Mouse (Mus musculus) heart, embryonic 11.5 days (tissue): Measurements from ENCODE around the gene Hist2h2ac. TPM values are rescaled to one million over a fixed set of nuclear protein-coding genes. Genes with fewer than 3 reads are reported as not detected.
"Not testable (repeated sequence)": the region's sequence is repeated elsewhere in the genome, so short reads cannot be mapped to it uniquely, and the experiment has no call there.

ENCODE experiments used
- ATAC-seq: fragments of 200-750 bp; cut with Nextera tagmentation; replicated peaks from 2 replicates; pipeline ENCODE4 v1.8.0; 2017; ENCODE audit warnings: moderate library complexity; ENCODE audit not compliant: insufficient number of reproducible peaks, low FRiP score, low TSS enrichment
- H3K27ac ChIP-seq: fragments of 300-500 bp; sonication (generic); 2 replicates; pipeline ENCODE4 v1.5.1; 2014; ENCODE audit warnings: mild to moderate bottlenecking, low read depth, low read length
- H3K27me3 ChIP-seq: fragments of 300-500 bp; sonication (generic); 2 replicates; pipeline ENCODE4 v1.6.1; 2014; ENCODE audit warnings: mild to moderate bottlenecking, low read length, mixed read lengths; ENCODE audit not compliant: control insufficient read depth, insufficient read depth
- H3K36me3 ChIP-seq: fragments of 300-500 bp; sonication (generic); 2 replicates; pipeline ENCODE4 v1.6.1; 2014; ENCODE audit warnings: mild to moderate bottlenecking, low read length, moderate library complexity, mixed read lengths; ENCODE audit not compliant: control insufficient read depth, insufficient read depth
- H3K4me1 ChIP-seq: fragments of 300-500 bp; sonication (generic); 2 replicates; pipeline ENCODE4 v1.6.1; 2014; ENCODE audit warnings: low read length; ENCODE audit not compliant: control insufficient read depth, insufficient read depth
- H3K4me2 ChIP-seq: fragments of 300-500 bp; sonication (generic); 2 replicates; pipeline ENCODE4 v1.6.1; 2014; ENCODE audit warnings: mild to moderate bottlenecking, moderate library complexity
- H3K4me3 ChIP-seq: fragments of 300-500 bp; sonication (generic); 2 replicates; pipeline ENCODE4 v1.5.1; 2014; ENCODE audit warnings: low read depth, low read length
- H3K9ac ChIP-seq: fragments of 300-500 bp; sonication (generic); 2 replicates; pipeline ENCODE4 v1.6.1; 2014; ENCODE audit warnings: mild to moderate bottlenecking, low read depth, low read length, moderate library complexity
- H3K9me3 ChIP-seq: fragments of 300-500 bp; sonication (generic); replicated peaks from 2 replicates; pipeline ENCODE4 v1.6.1; 2016; ENCODE audit warnings: low read length; ENCODE audit not compliant: control insufficient read depth
- WGBS: fragments of 180-500 bp; shearing (Covaris S2); extraction: QIAGEN DNeasy Blood & Tissue Kit; methylation state at CpG from one replicate; pipeline ENCODE4 v1.1.7; 2014; ENCODE audit not compliant: insufficient replicate concordance; 5-methylcytosine and 5-hydroxymethylcytosine counted together
- polyA plus RNA-seq: library from polyadenylated mRNA; unstranded; fragments of >200 nt; fragmentation: Nextera tagmentation; extraction: Ambion mirVana; gene quantifications from 2 replicates; pipeline ENCODE4 v1.2.1, GENCODE M21; 2014

Hist2h2ac gene
- polyA plus RNA-seq, 1 experiment from 2014 or later = 5.5 TPM

- peaks cover 17% of the 10 kb centered on the region for H3K4me1 ChIP-seq
- H3K4me3 ChIP-seq = peak within 1 kb of the TSS; percentile 45
- peak; percentile 87 for ATAC-seq
- not testable (repeated sequence) for H3K27me3 ChIP-seq, H3K9me3 ChIP-seq, H3K36me3 ChIP-seq
- WGBS = under 1% methylated on average over 28 of the region's 88 CpGs
- H3K27ac ChIP-seq = peak within 1 kb of the TSS; percentile 94
- H3K9ac ChIP-seq = peak within 1 kb of the TSS; percentile 79
- H3K4me2 ChIP-seq = peak within 1 kb of the TSS; percentile 66
Measured at GRCm38 (mm10) chr3:96245003-96245886, 24.6 kb upstream of the Hist2h2ac start, which contains the start of gene Hist2h2aa1. TSS of gene Hist2h2aa1 (plus strand) at chr3:96245497.

- 75% methylated on average over 7 of the region's 7 CpGs for WGBS
- no peak for ATAC-seq
- Histone ChIP-seq H3K4me2 (peak overlapping the region; percentile 66), H3K36me3 (no peaks in the 10 kb centered on the region), H3K27me3 (no peaks in the 10 kb centered on the region), H3K4me3 (peak overlapping the region; percentile 45; the same call in 1 of the 2 replicates), H3K4me1 (peaks cover 17% of the 10 kb centered on the region), H3K27ac (peak overlapping the region; percentile 94), H3K9me3 (no peaks in the 10 kb centered on the region), H3K9ac (peak overlapping the region; percentile 79)
Measured at GRCm38 (mm10) chr3:96243921-96244572, 23.4 kb upstream of the Hist2h2ac start.

GRCm38 (mm10) chr3:96240799-96241197, 20.1 kb upstream of the Hist2h2ac start:
- 79% methylated on average over 9 of the region's 9 CpGs for WGBS
- Histone ChIP-seq H3K4me3 (peak overlapping the region; percentile 21), H3K27ac (peak overlapping the region; percentile 87), H3K36me3 (no peaks in the 10 kb centered on the region), H3K27me3 (no peaks in the 10 kb centered on the region), H3K4me1 (peaks cover 21% of the 10 kb centered on the region), H3K9ac (peak overlapping the region; percentile 59; the same call in 1 of the 2 replicates), H3K4me2 (peak overlapping the region; percentile 54), H3K9me3 (no peaks in the 10 kb centered on the region)
- no peak for ATAC-seq

- peak within 1 kb of the TSS; percentile 87 for H3K27ac ChIP-seq
- H3K27me3 ChIP-seq, H3K9me3 ChIP-seq, H3K36me3 ChIP-seq: not testable (repeated sequence)
- whole genome bisulfite sequencing = 4% methylated on average over 29 of the region's 85 CpGs
- H3K4me1 ChIP-seq = peaks cover 21% of the 10 kb centered on the region
- peak within 1 kb of the TSS; percentile 32 for H3K4me3 ChIP-seq
- peak; percentile 81 for ATAC-seq
- H3K4me2 ChIP-seq = peak within 1 kb of the TSS; percentile 54
- peak within 1 kb of the TSS; percentile 59; the same call in 1 of the 2 replicates for H3K9ac ChIP-seq
Measured at GRCm38 (mm10) chr3:96239949-96240798, 19.5 kb upstream of the Hist2h2ac start, which contains the start of gene Hist2h2aa2. TSS of gene Hist2h2aa2 (minus strand) at chr3:96240276.

- H3K27ac ChIP-seq = peak within 1 kb of the TSS; percentile 83
- 0% methylated on average over 17 of the region's 68 CpGs for WGBS
- ATAC-seq = peak; percentile 88
- not testable (repeated sequence) for H3K27me3 ChIP-seq, H3K36me3 ChIP-seq, H3K9me3 ChIP-seq
- peaks cover 15% of the 10 kb centered on the region for H3K4me1 ChIP-seq
- H3K9ac ChIP-seq = peak within 1 kb of the TSS; percentile 84
- H3K4me2 ChIP-seq = peak within 1 kb of the TSS; percentile 76
- H3K4me3 ChIP-seq = peak within 1 kb of the TSS; percentile 59
Measured at GRCm38 (mm10) chr3:96238954-96239793, 18.5 kb upstream of the Hist2h2ac start, which contains the start of gene Hist2h3c2. TSS of gene Hist2h3c2 (minus strand) at chr3:96239127.

GRCm38 (mm10) chr3:96237904-96238511, 17.3 kb upstream of the Hist2h2ac start:
- H3K4me2 ChIP-seq = peak overlapping the region; percentile 76
- H3K27me3 ChIP-seq = no peaks in the 10 kb centered on the region
- peak overlapping the region; percentile 84 for H3K9ac ChIP-seq
- under 1% methylated on average over 12 of the region's 12 CpGs for WGBS
- H3K4me1 ChIP-seq = peaks cover 11% of the 10 kb centered on the region
- peak overlapping the region; percentile 59 for H3K4me3 ChIP-seq
- no peak for ATAC-seq
- no peaks in the 10 kb centered on the region for H3K9me3 ChIP-seq
- H3K27ac ChIP-seq = peak overlapping the region; percentile 83
- H3K36me3 ChIP-seq = no peaks in the 10 kb centered on the region

- ATAC-seq = no peak
- no peaks in the 10 kb centered on the region for H3K27me3 ChIP-seq
- peak overlapping the region; percentile 59 for H3K4me3 ChIP-seq
- H3K4me1 ChIP-seq = peaks cover 11% of the 10 kb centered on the region
- peak overlapping the region; percentile 76 for H3K4me2 ChIP-seq
- H3K36me3 ChIP-seq = no peaks in the 10 kb centered on the region
- WGBS = 32% methylated on average over 7 of the region's 7 CpGs
- H3K9me3 ChIP-seq = no peaks in the 10 kb centered on the region
- H3K27ac ChIP-seq = peak overlapping the region; percentile 83
- H3K9ac ChIP-seq = peak overlapping the region; percentile 84
Measured at GRCm38 (mm10) chr3:96237335-96237903, 16.7 kb upstream of the Hist2h2ac start.
